Mouse (Mus musculus): ENCODE measurements at regions not wholly inside any gene's neighbourhood (a gene's known extent, or its start where the extent isn't known, plus 50 kb on each side); places are given as distances from the start of the nearest gene placed in this dataset.

GRCm38 (mm10) chr10:120576886-120577285 is 100.6 kb upstream of the Hmga2 start:
- TF ChIP-seq CTCF (IDR thresholded peaks at IDR 0.05; ENCODE audit: extremely low read depth, insufficient read length, insufficient replicate concordance, low read depth, low read length) (no peak), POLR2A (IDR thresholded peaks at IDR 0.05; ENCODE audit: low read depth, low read length) (no peak)

Data from small intestine, adult 2 months (tissue).